Mouse (Mus musculus) macrophage (primary cell): ENCODE data around the gene Nfe2l2. TPM values are rescaled to one million over a fixed set of nuclear protein-coding genes. Genes with fewer than 3 reads are reported as not detected.
A peak's percentile ranks its signal among the peaks of the same experiment; 100 is the strongest.
"Not testable (repeated sequence)": the region's sequence is repeated elsewhere in the genome, so short reads cannot be mapped to it uniquely, and the experiment has no call there.

Source experiments
- H3K27ac ChIP-seq: fragments of 350-480 bp; formaldehyde crosslinking; 2 replicates; pipeline ENCODE4 v1.9.0; 2021
- H3K36me3 ChIP-seq: fragments of 350-480 bp; formaldehyde crosslinking; 2 replicates; pipeline ENCODE4 v1.9.0; 2021; ENCODE audit errors: inconsistent target
- H3K4me3 ChIP-seq: fragments of 350-480 bp; formaldehyde crosslinking; 2 replicates; pipeline ENCODE4 v1.9.0; 2021; ENCODE audit errors: inconsistent target
- H3K79me2 ChIP-seq: fragments of 350-480 bp; formaldehyde crosslinking; 2 replicates; pipeline ENCODE4 v1.9.0; 2021; ENCODE audit errors: inconsistent target
- WGBS: methylation state at CpG from one replicate; pipeline ENCODE4 v1.1.7; 2026; ENCODE audit warnings: inconsistent platforms; ENCODE audit not compliant: missing documents; 5-methylcytosine and 5-hydroxymethylcytosine counted together
- polyA plus RNA-seq: library from polyadenylated mRNA; stranded (reverse); fragments of 250-400 nt; gene quantifications from 3 replicates; pipeline ENCODE4 v1.2.4, GENCODE M21; 2018; ENCODE audit warnings: inconsistent platforms

The Nfe2l2 gene
- polyA plus RNA-seq, 1 experiment from 2014 or later = 430 TPM

- 61% methylated on average over 3 of the region's 3 CpGs for WGBS
- Histone ChIP-seq H3K36me3 (no peaks in the 10 kb centered on the region; the same call in 1 of the 2 replicates), H3K27ac (peak overlapping the region; percentile 88), H3K4me3 (peak overlapping the region; percentile 59), H3K79me2 (peaks cover 96% of the 10 kb centered on the region)
Measured at GRCm38 (mm10) chr2:75701207-75701606, 3.2 kb downstream of the Nfe2l2 start.

DNA sequence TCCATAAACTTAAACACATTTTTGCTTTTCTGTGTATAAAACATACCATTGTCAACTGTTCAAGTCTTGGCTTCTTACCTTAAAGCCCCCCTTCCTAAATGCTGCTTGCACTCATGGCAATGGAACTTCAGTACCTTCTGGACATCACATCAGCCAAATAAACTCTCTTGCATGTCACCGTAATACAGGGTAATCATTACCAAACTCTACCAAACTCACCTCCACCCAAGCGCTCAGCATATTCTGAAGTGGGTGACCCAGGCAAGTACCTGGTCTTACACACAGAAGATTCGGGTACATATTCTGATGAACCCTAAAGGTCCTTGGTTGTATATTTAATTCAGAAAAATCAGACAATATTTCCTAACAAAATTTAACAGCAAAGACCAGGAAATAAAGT is 3.9 kb downstream of the Nfe2l2 start:
- H3K27ac ChIP-seq = peak overlapping the region; percentile 88
- 96% methylated on average over 3 of the region's 3 CpGs for whole genome bisulfite sequencing

GRCm38 (mm10) chr2:75698874-75699273 is 5.6 kb downstream of the Nfe2l2 start:
- WGBS = 80% methylated on average over 3 of the region's 3 CpGs
- Histone ChIP-seq H3K4me3 (no peak overlapping the region), H3K79me2 (peaks cover 100% of the 10 kb centered on the region), H3K27ac (peak overlapping the region; percentile 65), H3K36me3 (peaks cover 9% of the 10 kb centered on the region)

More for the DNA sequence above, 3.9 kb downstream of the Nfe2l2 start:
- H3K79me2 ChIP-seq = peaks cover 96% of the 10 kb centered on the region
- no peaks in the 10 kb centered on the region; the same call in none of the 2 replicates for H3K36me3 ChIP-seq
- H3K4me3 ChIP-seq = peak overlapping the region; percentile 59

- no peak overlapping the region for H3K4me3 ChIP-seq
- H3K79me2 ChIP-seq = peaks cover 100% of the 10 kb centered on the region
- peaks cover 17% of the 10 kb centered on the region for H3K36me3 ChIP-seq
- 5% methylated on average over 4 of the region's 4 CpGs for WGBS
- peak overlapping the region; percentile 65 for H3K27ac ChIP-seq
Measured at GRCm38 (mm10) chr2:75698007-75698406, 6.4 kb downstream of the Nfe2l2 start.

DNA sequence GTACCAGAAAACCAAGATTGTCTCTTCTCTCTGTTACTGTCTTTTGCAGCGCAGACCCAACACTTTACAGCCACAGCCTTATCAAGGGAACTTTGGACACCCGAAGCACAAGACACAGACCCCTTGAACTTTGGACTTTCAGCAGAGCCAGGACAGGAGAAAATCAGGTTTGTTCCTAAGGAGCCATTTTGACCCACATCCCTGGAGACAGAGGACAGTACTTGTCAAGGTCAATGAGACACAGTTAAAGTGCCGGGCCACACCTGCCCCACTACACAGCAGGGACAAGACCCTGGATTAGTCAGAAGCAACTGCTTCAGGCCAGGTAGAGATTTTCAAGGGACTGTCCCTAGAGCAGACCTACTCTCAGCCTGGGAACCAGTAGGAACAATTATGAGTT is 7.2 kb downstream of the Nfe2l2 start:
- WGBS = 85% methylated on average over 3 of the region's 3 CpGs
- H3K27ac ChIP-seq = peak overlapping the region; percentile 65
- H3K4me3 ChIP-seq = no peak overlapping the region
- peaks cover 100% of the 10 kb centered on the region for H3K79me2 ChIP-seq
- H3K36me3 ChIP-seq = peaks cover 25% of the 10 kb centered on the region

DNA sequence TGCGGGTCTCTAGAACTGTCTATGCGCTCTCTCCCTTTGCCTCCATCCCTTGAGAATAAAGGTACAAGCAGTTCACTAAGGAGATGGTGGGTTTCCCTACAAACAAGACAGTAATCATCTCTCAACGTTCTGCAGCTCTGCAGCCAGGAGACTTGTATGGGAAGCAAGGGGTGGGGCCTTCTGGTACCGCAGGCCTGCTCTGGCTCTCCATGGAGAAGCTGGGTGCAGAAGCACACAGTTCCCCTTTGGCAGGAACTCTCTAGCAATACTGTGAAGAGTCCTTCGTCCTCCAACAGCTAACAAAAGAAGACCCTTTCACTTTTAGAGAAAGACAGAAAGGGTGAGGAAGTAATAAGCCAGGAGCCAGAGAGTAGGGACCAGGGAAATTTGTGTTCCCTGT is 8.1 kb downstream of the Nfe2l2 start:
- H3K36me3 ChIP-seq = peaks cover 28% of the 10 kb centered on the region
- 27% methylated on average over 5 of the region's 5 CpGs for WGBS
- H3K4me3 ChIP-seq = no peak overlapping the region
- peak overlapping the region; percentile 65 for H3K27ac ChIP-seq
- peaks cover 100% of the 10 kb centered on the region for H3K79me2 ChIP-seq

- Histone ChIP-seq H3K79me2 (peaks cover 100% of the 10 kb centered on the region), H3K27ac (peak overlapping the region; percentile 65), H3K4me3 (no peak overlapping the region), H3K36me3 (peaks cover 33% of the 10 kb centered on the region)
- WGBS = 46% methylated on average over 8 of the region's 9 CpGs
Measured at GRCm38 (mm10) chr2:75695676-75696350, 8.6 kb downstream of the Nfe2l2 start.

- not testable (repeated sequence) for H3K4me3 ChIP-seq, H3K27ac ChIP-seq
- peaks cover 100% of the 10 kb centered on the region for H3K79me2 ChIP-seq
- WGBS = 100% methylated on average over 1 of the region's 3 CpGs
- peaks cover 35% of the 10 kb centered on the region for H3K36me3 ChIP-seq
Measured at GRCm38 (mm10) chr2:75694926-75695325, 9.5 kb downstream of the Nfe2l2 start.

DNA sequence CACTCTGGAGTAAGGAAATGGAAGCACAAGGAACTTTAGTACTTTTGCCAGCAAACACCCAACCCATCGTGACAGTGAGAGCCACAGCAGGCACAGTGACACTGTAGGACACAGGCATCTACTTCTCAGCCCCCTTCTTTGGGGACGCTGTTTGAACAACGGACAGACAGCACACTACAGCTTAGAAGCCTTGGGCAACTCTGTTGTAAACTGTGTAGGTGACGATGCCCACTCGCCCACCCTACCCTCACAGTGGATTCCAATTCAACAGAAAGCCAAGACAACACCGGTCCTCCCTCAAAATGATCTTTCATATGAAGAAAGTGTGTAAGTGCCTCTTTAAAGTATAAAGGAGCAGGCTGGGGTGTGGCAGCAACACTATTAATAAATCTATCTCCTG is 12.1 kb downstream of the Nfe2l2 start:
- WGBS = 95% methylated on average over 6 of the region's 6 CpGs
- no peak overlapping the region for H3K4me3 ChIP-seq
- peaks cover 48% of the 10 kb centered on the region for H3K36me3 ChIP-seq

DNA sequence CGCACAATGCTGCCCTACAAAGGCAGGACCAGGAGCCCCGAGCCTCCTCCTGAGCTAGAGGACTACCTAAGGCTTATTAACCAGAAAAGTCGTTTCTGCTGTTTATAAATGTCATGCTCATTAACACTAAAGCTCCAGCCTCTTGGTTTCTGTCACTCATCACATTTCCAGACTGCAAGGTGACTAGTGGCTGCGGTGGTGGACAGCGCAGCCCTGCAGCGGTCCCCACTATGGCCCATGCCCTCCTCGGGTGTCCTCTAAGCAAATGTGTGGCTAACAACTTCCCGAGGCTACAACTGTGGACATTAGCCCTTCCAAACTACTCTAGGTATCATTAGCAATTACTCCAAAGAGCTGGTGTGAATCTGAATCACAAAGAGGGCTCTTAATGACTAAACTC is 13.1 kb downstream of the Nfe2l2 start:
- Histone ChIP-seq H3K27ac (no peak overlapping the region), H3K4me3 (no peak overlapping the region), H3K79me2 (peaks cover 100% of the 10 kb centered on the region), H3K36me3 (peaks cover 48% of the 10 kb centered on the region)
- 84% methylated on average over 7 of the region's 8 CpGs for WGBS

More for the DNA sequence above, 12.1 kb downstream of the Nfe2l2 start:
- peaks cover 100% of the 10 kb centered on the region for H3K79me2 ChIP-seq
- no peak overlapping the region for H3K27ac ChIP-seq

- Histone ChIP-seq H3K4me3 (no peak overlapping the region), H3K27ac (no peak overlapping the region), H3K79me2 (peaks cover 100% of the 10 kb centered on the region), H3K36me3 (peaks cover 48% of the 10 kb centered on the region)
- WGBS = 88% methylated on average over 3 of the region's 4 CpGs
Measured at GRCm38 (mm10) chr2:75690656-75691055, 13.8 kb downstream of the Nfe2l2 start.

DNA sequence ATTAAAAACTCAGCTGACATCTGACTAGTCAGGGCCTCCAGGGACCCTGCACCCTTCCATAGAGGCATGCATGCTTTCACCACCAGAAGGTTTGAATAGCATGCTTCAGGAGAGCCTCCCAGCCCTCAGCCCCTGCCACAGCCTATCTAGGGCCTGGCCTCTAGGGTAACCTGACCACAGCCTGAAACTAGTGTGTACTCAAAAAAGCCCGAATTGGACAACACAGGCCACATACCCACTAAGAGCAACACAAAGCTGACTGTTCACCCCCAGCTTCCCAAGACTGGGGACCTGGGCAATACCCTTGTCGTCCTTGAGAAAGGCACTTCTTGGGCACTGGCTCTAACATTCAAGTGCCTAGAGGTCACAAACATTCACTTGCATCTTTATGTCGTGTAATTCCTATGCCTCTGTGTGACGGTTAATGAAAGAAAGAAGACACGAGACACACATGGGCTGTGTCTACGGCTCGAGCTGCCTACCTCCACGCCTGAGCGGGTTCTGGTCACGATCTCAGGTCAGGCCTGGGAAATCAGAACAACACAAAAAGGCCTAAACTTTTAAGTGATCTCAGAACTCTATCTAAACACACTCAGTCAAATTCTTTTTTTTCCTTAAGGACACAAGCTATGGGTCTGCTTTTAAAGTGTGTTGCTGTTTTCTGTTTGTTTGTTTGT is 14.8 kb downstream of the Nfe2l2 start:
- peaks cover 43% of the 10 kb centered on the region for H3K36me3 ChIP-seq
- 92% methylated on average over 8 of the region's 10 CpGs for WGBS
- H3K79me2 ChIP-seq = peaks cover 100% of the 10 kb centered on the region
- H3K27ac ChIP-seq = no peak overlapping the region
- H3K4me3 ChIP-seq = no peak overlapping the region

DNA sequence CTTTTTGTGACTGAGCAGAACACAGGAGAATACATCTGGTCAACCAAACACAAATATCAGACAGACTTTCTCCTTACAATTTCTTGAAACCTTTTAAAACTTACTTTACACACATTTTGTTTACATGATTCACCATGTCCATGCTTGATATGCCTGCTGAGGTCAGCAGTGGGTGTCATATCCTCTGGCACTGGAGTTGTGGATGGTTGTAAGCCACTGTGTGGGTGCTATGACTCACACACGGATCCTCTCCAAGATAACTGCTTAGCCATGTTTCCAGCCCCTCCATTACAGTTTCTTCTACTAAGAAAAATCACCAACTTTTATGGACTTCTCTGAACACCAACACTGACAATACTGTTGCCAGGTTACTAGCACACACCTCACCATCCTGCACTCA is 15.5 kb downstream of the Nfe2l2 start:
- 70% methylated on average over 1 of the region's 1 CpGs for WGBS
- no peak overlapping the region for H3K27ac ChIP-seq

DNA sequence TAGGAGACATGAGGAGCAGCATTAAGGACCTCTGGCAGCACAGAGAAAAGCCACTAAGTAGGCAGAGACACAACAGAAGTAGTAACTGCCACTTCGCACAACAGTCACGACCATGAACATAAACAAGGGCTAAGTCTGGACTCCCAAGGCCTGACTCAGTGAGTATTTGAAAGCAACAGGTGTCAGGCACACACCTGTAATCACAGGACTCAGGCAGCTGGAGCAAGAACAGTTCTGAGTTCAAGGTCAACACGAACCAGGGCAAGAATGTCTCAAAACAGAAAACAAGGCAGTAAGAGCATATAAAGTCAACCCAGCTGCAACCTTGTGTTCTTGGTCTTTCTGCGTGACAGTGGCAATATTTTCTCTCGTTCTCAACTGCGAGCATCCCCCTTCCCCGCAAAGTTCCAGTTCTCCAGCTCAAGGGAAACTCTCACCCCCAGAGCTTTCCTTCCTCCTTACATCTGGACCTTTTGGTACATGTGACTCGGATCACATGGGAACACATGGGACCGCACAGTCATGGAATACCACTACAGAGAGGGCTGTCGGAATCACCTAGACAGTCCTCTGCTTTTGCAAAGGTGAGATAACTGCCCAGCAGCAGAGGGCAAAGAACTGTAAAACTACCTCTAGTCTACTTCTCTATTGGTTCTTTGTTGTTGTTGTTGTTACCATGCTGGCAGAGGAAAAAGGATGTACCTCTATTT is 17.2 kb downstream of the Nfe2l2 start:
- no peak overlapping the region for H3K4me3 ChIP-seq
- H3K36me3 ChIP-seq = peaks cover 22% of the 10 kb centered on the region
- peaks cover 100% of the 10 kb centered on the region for H3K79me2 ChIP-seq
- 91% methylated on average over 10 of the region's 10 CpGs for WGBS
- peak overlapping the region; percentile 99 for H3K27ac ChIP-seq

More for the DNA sequence above, 15.5 kb downstream of the Nfe2l2 start:
- peaks cover 100% of the 10 kb centered on the region for H3K79me2 ChIP-seq
- H3K36me3 ChIP-seq = peaks cover 39% of the 10 kb centered on the region
- no peak overlapping the region for H3K4me3 ChIP-seq

GRCm38 (mm10) chr2:75685458-75685861 is 19.0 kb downstream of the Nfe2l2 start:
- Histone ChIP-seq H3K79me2 (peaks cover 100% of the 10 kb centered on the region), H3K4me3 (no peak overlapping the region)
- 2% methylated on average over 6 of the region's 6 CpGs for WGBS

More at GRCm38 (mm10) chr2:75685458-75685861, 19.0 kb downstream of the Nfe2l2 start:
- H3K27ac ChIP-seq = peak overlapping the region; percentile 99
- peaks cover 19% of the 10 kb centered on the region; the same call in 1 of the 2 replicates for H3K36me3 ChIP-seq
